Mouse (Mus musculus) lung, postnatal 10 days (tissue): Measurements from ENCODE around the gene Card11.

ENCODE experiments used
- DNase-seq: peaks from one replicate; pipeline ENCODE4 v3.0.0; 2021

Gene Card11

GRCm38 (mm10) chr5:140830314-140831063, 169.9 kb downstream of the Card11 start, which contains the start of gene Gna12:
Gene Gna12, minus strand, starts transcription at chr5:140830431.
- peak; percentile 100 for DNase-seq

GRCm38 (mm10) chr5:140829911-140830294, 170.5 kb downstream of the Card11 start:
- DNase-seq = peak; percentile 69

- DNase-seq = peak; percentile 59
Observed at GRCm38 (mm10) chr5:140829081-140829910, 171.1 kb downstream of the Card11 start.

- DNase-seq = no peak
Observed at GRCm38 (mm10) chr5:140828363-140828762, 172.0 kb downstream of the Card11 start.

GRCm38 (mm10) chr5:140827896-140828295, 172.5 kb downstream of the Card11 start:
- DNase-seq = peak; percentile 63

- no peak for DNase-seq
Observed at GRCm38 (mm10) chr5:140827413-140827812, 173.0 kb downstream of the Card11 start.

GRCm38 (mm10) chr5:140826796-140827195, 173.6 kb downstream of the Card11 start:
- no peak for DNase-seq

- DNase-seq = no peak
Observed at GRCm38 (mm10) chr5:140826118-140826517, 174.3 kb downstream of the Card11 start.

GRCm38 (mm10) chr5:140824126-140824525, 176.3 kb downstream of the Card11 start:
- no peak for DNase-seq

- DNase-seq = no peak
Observed at GRCm38 (mm10) chr5:140823386-140823785, 177.0 kb downstream of the Card11 start.
